Mouse (Mus musculus) heart, postnatal 4 days (tissue): ENCODE results near the gene Dyrk1a. TPM values are rescaled to one million over a fixed set of nuclear protein-coding genes. Genes with fewer than 3 reads are reported as not detected.
A peak's percentile ranks its signal among the peaks of the same experiment; 100 is the strongest.

Source experiments
- DNase-seq: peaks from one replicate; pipeline ENCODE4 v3.0.0; 2021
- total RNA-seq, 2 experiments: library from RNA; stranded (reverse); gene quantifications; 2 replicates each; pipeline ENCODE4 v1.2.3; 2021

Gene Dyrk1a
- total RNA-seq, 2 experiments from 2014 or later = 118 to 135 TPM

- peak; percentile 42 for DNase-seq
Measured at GRCm38 (mm10) chr16:94720476-94721153, 150.8 kb downstream of the Dyrk1a start.

GRCm38 (mm10) chr16:94721549-94722006, 151.8 kb downstream of the Dyrk1a start:
- DNase-seq = peak; percentile 75

- DNase-seq = peak; percentile 44
Measured at GRCm38 (mm10) chr16:94722936-94723335, 153.1 kb downstream of the Dyrk1a start.

- DNase-seq = peak; percentile 83
Measured at GRCm38 (mm10) chr16:94724061-94724596, 154.3 kb downstream of the Dyrk1a start.

- DNase-seq = peak; percentile 49
Measured at GRCm38 (mm10) chr16:94724747-94725211, 155.0 kb downstream of the Dyrk1a start.

- DNase-seq = no peak
Measured at GRCm38 (mm10) chr16:94729236-94729635, 159.4 kb downstream of the Dyrk1a start.

DNA sequence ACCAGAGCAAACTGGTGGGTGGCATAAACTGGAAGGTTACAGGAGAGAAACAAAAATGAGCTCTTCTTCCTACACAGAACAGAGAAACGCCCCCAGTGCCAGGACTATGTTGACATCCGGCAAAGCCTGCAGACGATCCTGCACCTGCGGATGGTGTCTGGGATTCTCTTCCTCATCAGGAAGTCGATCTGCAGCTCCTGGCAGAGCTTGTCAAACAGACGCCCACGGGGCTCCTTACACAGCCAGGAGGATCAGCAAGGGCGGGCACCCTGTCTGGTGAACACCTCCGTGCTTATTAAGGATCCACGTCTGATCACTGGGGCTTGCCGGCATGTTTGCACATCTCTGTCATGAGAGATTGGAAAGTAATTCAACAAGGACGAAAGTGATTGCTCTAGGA, 161.2 kb downstream of the Dyrk1a start:
- DNase-seq = no peak

DNA sequence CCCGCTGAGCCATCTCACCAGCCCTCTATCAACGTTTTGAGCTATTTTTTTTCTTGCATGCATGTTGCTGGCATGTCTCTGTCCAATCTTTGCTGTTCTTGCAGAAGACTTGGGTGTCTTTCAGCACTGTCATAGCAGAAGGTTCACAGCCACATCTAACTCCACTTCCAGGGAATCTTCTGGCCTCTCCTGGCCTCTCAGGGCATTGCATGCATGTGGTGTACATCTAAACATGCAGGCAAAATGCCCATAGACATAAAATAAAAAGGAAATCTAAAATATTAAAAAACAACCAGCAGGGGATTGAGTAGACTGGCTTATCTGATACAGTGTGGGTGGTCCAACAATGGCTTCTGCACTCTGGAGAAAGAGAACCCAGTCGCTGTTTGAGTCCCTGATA, 165.7 kb downstream of the Dyrk1a start:
- no peak for DNase-seq

GRCm38 (mm10) chr16:94736462-94737358, 166.9 kb downstream of the Dyrk1a start:
- no peak for DNase-seq

DNA sequence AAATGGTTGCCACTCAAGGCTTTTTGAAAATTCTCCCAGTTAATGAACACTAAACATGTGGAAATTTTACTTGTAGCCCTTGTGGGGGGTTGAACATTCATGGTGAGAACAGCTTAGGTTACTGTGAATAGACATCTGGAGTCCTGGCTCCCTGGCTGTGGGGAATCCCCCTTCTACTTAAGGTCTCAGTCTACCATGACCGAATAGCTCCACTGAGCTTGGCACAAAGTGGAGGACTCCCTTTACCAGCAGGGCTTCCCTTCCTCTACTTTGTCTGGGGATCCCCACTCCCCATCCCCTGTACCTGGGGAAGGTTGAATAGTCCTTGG, 167.5 kb downstream of the Dyrk1a start:
- no peak for DNase-seq

DNA sequence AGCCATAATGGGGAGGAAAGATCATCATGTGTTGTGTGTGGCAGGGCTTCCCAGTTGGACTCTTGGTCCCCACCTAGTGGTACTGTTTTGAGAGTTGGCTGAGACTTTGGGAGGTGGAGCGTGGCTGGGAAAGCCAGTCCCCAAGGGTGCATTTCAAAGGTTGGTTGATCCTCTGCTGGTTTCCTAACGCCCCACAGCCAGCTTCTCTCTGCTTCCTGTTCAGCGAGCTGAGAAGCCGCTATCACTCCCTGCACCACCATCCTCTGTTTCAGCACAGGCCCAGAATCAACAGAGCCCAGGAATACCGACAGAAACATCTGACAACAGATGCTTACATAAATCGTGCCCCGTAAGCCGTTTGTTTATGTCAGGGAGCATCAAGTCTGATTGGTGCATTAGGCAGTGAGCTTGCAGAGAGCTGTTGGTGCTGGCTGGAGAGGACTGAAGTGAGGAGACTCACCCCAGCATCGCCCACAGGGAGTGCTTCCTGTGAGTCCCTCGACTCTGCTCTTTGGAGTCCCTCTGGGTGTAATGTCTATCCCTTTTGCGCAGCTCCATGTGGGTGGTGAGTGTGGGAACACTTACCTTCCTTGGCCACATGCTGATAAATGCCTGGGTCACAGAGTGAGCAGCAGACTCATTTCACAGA, 174.2 kb downstream of the Dyrk1a start:
- peak; percentile 69 for DNase-seq

DNA sequence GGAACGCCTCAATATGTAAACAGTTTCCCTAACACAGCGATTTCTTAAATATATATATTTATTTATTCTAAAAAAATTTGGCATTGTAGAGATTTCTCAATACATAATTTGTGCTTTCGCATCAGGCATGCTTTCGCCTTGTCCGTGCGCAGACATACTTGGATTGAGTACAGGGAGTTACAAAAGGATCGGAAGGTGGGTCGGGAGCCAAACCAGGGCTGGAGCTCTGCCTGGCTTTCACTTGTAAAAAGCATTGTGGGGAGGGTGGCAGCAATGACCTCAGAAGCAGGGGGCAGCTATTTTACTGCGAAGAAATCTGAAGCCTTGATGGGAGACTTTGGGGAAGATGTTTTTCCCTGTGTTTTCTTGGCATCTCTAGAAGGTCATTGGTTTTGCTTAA, 175.2 kb downstream of the Dyrk1a start:
- DNase-seq = peak; percentile 71

Other genes with a start within 250 kb of the Dyrk1a start
- 1 to 10 TPM; 3.7 to 4.5 TPM for gene Ripply3, start 241.6 kb upstream of the Dyrk1a start, total RNA-seq
- 100 to 1,000 TPM; 156 to 173 TPM for gene Ttc3, start 199.4 kb upstream of the Dyrk1a start, total RNA-seq
- 10 to 100 TPM; 76.7 to 77.5 TPM for gene Pigp, start 198.2 kb upstream of the Dyrk1a start, total RNA-seq
- 10 to 100 TPM; 28.7 to 29.8 TPM for gene Vps26c, start 43.2 kb upstream of the Dyrk1a start, total RNA-seq